Mouse (Mus musculus): ENCODE measurements at regions not wholly inside any gene's neighbourhood (a gene's known extent, or its start where the extent isn't known, plus 50 kb on each side); places are given as distances from the start of the nearest gene placed in this dataset.

DNA sequence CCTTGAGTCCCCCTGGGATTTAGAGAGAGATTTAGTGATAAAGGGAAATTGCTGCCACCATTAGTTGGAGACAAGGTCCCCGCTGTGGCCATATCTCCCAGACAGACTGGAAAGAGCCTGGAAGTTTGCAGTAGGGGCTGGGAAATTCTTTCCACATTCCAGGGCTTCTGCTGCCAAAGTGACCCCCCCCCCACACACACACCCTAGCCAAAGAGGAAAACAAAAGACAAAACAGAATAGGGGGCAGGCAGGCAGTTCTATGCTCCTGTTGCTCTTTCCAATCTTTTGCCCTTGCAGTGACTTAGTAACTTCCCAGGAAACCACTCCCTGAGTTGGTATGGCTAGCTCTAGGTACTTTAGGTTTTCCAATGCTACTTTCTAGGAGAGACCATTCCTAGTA is 270.9 kb downstream of the Rps24 start:
- Histone ChIP-seq H3K27ac (peak overlapping the region; percentile 62; the same call in 1 of the 2 replicates), H3K4me3 (no peak overlapping the region)
- intact Hi-C loops (cut with DNase I), result no loop called here
- no peak for TF ChIP-seq CTCF (IDR thresholded peaks at IDR 0.05)
- DNase-seq, result no peak

DNA sequence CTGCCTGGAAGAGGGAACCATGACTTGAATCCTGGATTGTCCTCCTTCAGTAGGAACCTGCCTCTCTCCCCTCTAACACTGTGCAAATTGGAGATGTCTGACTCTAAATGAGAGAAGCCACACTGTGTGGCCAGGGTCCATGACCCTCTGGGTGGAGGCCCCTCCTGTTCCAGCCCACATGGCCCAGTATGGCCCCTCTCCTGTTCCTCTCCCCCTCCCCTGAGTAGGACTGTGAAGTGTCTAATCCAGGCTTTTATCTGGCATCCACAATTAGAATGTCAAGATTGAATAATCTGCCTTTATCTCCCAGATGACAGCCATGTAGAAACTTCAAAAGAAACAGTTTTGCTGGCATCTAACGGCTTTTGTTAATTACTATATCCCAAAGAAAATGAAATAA is 274.0 kb downstream of the Rps24 start:
- intact Hi-C loops (cut with DNase I), result no loop called here
- TF ChIP-seq CTCF (IDR thresholded peaks at IDR 0.05), result no peak
- Histone ChIP-seq H3K27ac (no peak overlapping the region), H3K4me3 (no peak overlapping the region)
- DNase-seq, result no peak

DNA sequence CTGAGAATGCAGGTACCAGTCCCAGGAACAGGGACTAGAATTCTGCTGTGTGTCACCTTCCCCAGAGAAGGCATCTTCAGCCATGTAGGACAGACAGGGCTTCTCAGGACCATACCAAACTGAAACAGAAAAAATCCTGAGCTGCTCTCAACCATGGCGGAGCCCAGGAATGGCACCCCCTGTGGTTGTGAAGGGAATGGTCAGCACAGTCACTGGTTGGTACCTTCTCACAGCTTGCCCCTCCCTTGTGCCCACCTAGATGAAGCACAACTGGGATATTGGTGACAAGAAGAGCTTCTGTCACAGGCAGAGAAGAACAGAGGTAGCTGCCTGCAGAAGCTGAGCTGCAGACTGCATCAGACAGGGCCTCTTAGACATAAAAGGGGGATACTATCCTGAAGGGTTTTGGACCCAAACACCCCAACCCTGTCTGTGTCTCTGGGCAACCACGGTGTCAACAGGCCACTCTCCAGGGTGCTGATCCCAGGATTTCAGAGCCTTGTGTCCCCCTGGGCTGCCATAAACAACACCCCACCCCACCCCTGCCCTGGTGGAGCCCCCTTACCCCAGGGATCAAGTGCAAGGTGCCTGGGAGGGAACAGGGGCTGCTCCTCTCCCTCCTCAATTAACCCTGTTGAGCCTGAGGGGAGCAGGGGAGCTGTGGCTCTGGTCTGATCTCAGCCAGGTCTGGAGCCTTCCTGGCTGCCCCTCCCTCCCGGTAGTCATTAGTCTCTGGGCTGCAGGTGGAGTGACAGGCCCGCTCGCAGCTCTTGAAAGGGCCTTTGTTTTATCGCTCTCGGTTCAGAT is 275.7 kb downstream of the Rps24 start:
- TF ChIP-seq CTCF (IDR thresholded peaks at IDR 0.05), result peak; percentile 13; the same call in 1 of the 2 replicates
- no peak for DNase-seq
- Histone ChIP-seq H3K27ac (no peak overlapping the region), H3K4me3 (no peak overlapping the region)
- intact Hi-C loops (cut with DNase I), result no loop called here

DNA sequence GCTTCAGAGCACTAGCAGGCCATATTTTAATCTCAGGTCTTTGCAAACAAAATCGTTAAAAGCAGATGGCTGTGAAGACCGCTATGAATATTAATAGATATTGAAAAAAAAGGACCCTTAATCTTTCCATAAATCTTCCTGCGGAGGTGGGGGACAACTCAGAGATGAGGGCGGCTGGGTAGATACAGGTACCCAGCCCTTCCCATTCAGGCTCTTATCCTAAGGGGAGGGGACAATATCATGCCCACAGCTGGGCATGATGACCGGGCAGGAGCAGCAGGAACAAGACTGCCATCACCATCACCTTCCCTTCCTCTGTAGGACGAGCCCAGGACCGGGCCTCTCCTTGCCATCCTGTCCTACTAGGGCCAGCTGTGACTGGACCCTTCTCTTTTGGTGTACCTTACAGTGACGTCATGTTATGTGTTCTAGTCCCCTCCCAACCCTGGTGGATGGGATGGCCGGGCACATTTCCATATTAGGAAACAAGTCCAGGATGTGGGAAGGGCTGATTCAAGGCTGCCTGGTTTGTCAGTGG is 276.4 kb downstream of the Rps24 start:
- no peak for TF ChIP-seq CTCF (IDR thresholded peaks at IDR 0.05)
- H3K4me3 ChIP-seq, result no peak overlapping the region
- no peak overlapping the region for H3K27ac ChIP-seq
- DNase-seq, result no peak
- intact Hi-C loops (cut with DNase I), result no loop called here

DNA sequence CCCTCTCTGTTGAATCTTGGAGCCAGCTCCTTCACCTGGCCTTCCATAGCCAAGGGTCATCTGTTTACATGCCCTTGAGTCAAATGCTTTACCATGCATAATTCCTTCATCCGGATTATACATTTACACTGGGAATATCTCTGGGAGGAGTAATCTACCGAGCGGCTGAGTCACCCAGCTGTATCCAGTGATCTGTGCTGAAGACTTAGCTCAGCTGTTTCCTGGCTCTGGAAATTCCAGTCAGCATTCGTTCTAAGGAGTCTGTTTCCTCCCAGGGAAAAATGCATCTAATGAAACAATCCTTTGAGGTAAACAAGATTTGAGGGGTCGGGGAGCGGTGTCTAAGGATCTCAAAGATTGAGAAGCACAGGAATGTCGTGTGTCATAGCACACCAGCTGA is 276.9 kb downstream of the Rps24 start:
- H3K4me3 ChIP-seq, result no peak overlapping the region
- intact Hi-C loops (cut with DNase I), result no loop called here
- no peak overlapping the region for H3K27ac ChIP-seq
- no peak for TF ChIP-seq CTCF (IDR thresholded peaks at IDR 0.05)
- no peak for DNase-seq

DNA sequence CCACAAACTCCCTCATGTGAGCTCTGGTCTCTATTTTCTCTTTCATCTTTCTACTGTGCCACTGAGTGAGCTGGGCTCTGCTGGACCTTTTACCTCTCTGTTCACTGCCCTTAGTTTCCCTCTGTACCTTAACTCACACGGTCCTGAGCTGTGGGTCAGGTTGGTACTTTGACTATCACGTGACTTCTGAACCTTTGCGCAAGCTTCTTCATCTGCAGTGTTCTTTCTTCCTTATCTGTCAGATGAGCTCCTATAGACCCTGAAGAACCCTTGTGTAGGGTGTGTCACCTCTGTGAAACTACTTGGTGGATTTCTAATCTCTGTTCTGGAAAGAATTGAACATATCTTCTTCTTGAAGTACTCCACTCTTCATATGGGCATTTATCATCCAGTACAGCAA is 279.3 kb downstream of the Rps24 start:
- H3K4me3 ChIP-seq, result no peak overlapping the region
- intact Hi-C loops (cut with DNase I), result no loop called here
- no peak for DNase-seq
- TF ChIP-seq CTCF (IDR thresholded peaks at IDR 0.05), result no peak
- no peak overlapping the region for H3K27ac ChIP-seq

DNA sequence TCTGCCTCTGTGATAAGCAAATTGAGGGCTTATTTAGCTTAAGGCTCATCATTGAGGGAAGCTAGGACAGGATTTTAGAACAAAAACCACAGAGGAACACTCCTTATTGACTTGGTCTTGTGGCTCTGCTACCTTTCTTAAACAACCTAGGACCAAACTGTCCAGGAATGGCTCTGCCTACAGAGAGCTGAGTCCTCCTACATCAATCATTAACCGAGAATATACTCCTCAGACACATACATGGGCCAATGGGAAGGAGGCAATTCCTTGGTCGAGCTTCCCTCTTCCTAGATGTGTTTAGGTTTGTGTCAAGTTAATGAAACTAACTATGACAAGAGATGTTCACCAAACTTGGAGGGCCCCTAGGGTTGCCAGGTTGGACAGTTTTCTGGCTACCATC is 279.8 kb downstream of the Rps24 start:
- no peak for TF ChIP-seq CTCF (IDR thresholded peaks at IDR 0.05)
- intact Hi-C loops (cut with DNase I), result no loop called here
- no peak for DNase-seq
- no peak overlapping the region for H3K4me3 ChIP-seq
- H3K27ac ChIP-seq, result no peak overlapping the region

DNA sequence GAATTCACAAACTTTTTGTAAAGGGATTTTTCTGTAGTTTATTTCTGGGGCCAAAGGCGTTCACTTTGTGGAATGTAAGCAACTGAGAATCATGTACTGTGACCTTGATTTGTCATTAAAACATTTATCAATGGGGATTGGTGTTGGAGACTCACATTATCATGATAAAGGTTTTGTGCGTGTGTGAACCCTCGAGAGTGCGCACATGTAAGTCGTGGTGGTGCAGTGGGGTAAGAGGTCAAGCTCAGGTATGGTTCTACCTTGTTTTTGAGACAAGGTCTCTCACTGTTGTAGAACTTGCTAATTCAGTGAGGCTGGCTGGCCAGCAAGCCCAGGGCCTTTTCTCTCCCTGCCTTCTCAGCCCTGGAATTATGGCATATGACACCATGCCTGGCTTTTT is 280.4 kb downstream of the Rps24 start:
- Histone ChIP-seq H3K4me3 (no peak overlapping the region), H3K27ac (no peak overlapping the region)
- intact Hi-C loops (cut with DNase I), result no loop called here
- DNase-seq, result no peak
- TF ChIP-seq CTCF (IDR thresholded peaks at IDR 0.05), result no peak

DNA sequence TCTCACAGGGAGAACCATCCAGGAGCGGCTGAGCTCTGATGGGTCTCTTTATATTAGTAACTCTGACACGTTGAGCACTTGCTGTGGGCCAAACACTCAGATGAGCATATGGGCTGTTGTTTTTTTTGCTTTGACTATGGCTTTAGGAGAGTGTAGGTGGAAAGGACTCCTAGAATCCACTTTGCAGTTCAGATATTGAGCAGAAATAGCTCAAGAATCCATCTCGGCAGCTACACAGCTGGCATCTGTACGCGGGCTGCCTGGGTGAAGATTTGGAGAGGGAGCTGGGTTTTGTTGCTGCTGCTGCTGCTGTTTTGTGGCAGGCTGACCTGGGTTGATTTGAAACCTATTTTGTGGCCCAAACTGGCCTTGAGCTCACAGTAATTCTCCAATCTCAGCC is 281.0 kb downstream of the Rps24 start:
- Histone ChIP-seq H3K4me3 (no peak overlapping the region), H3K27ac (no peak overlapping the region)
- no peak for DNase-seq
- no peak for TF ChIP-seq CTCF (IDR thresholded peaks at IDR 0.05)
- intact Hi-C loops (cut with DNase I), result no loop called here

DNA sequence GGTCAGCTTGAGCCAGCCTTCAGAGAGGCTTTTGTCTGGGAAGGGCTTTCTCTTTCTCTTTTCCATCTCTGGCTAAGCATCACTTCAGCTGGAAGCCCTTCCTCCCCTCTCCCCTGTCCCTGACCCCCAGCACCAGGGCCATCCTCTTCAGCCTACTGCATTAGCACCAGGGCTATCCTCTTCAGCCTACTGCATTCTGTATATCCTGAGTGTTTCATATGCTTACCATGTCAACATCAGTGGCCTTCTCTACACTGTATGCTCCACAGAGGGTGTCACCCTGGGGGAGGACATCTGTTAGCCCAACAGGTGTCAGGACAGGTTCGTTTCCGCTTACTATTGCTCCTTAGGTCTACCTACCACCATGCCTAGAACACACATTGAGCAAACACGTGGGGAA is 282.5 kb downstream of the Rps24 start:
- intact Hi-C loops (cut with DNase I), result no loop called here
- TF ChIP-seq CTCF (IDR thresholded peaks at IDR 0.05), result no peak
- no peak overlapping the region for H3K27ac ChIP-seq

DNA sequence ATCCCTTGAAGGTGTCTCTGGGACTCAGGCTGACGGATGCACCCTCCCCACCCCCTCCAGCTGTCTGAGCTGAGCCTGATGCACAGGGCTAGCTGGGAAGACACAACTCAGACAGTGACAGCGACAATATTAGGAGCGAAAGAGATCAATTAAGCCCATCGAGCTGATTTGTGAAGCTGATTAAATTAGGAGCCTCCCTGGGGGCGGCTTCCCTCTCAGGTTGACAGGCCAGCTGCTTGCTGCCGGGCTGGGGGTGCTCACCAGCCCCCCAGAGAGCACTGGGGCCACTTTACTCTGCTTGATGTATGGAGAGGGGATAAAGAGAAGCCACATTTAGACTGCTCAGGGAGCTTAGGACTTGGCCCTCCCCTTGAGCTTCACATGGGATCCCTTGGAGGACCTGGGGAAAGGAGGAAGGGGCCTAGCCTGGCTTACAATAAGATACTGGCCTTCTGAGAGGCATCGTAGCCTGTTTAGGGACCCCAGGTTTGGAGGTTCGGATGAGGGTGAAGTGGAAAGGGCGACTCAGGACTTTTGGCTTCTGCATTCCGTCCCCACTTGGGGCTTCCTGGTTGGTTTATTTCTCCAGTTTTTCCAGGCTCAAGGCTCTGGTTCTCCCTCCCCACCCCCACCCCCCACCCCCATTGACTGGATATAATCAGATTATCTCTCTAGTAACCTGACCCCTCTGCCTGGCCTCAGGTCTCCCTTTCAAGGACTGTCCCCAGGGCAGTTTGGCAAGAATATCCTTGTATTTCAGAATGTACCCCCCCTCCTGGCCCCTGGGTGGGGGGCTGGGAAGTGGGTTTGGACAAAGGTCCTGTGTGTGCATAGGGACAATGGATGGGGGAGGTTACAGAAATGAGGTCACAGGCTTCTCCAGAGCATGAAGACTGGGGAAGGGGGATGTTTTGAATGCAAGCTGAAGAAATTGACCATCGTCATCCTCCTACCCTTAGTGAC is 283.4 kb downstream of the Rps24 start:
- Histone ChIP-seq H3K4me3 (no peak overlapping the region), H3K27ac (no peak overlapping the region)
- intact Hi-C loops (cut with DNase I), result loop anchor here (10.0 kb wide), 1 partner anchor 795 kb away; no protein-coding TSS in a partner anchor
- TF ChIP-seq CTCF (IDR thresholded peaks at IDR 0.05), result no peak
- no peak for DNase-seq

More for the DNA sequence above, 282.5 kb downstream of the Rps24 start:
- H3K4me3 ChIP-seq, result no peak overlapping the region
- DNase-seq, result no peak

DNA sequence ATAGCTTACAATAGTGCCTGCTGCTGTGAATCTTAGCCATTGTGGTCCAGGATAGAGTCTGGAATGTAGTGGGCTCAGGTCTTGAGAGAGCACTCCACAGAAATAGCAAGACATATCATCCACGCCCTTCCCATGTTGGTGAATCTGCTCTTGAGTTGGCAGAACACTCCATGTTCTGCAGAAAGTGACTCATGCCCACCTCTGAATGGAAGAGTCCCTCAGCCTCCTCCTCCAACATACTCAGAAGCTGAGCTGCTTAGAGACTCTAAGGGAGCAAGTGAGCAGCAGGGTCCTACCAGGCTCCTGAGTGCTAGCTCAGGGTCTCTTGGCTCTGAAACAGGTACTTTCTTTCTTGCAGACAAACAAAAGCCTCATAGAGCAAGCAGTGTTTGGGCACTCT is 284.7 kb downstream of the Rps24 start:
- intact Hi-C loops (cut with DNase I), result loop anchor here (10.0 kb wide), 1 partner anchor 793 kb away; no protein-coding TSS in a partner anchor

DNA sequence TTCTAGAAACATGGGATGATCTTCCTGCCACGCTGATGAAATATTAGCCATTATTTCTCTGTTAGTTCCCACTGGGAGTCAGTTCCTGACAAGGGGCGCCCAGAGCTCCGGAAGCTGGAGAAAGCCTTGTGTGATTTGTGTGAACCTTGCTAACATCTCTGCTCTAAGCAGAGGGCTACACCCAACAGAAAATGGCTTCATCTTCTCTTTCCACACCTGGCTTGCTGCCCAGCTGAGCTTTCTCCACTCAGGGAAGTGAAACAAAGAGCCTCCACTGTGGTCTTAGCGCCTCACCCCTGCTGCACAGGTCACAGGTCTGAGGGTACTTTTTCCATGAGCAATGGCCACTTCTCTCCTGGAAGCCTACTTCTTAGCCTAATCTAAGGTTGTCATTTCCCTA is 285.2 kb downstream of the Rps24 start:
- no peak for TF ChIP-seq CTCF (IDR thresholded peaks at IDR 0.05)
- intact Hi-C loops (cut with DNase I), result loop anchor here (10.0 kb wide), 1 partner anchor 793 kb away; no protein-coding TSS in a partner anchor

More for the DNA sequence above, 284.7 kb downstream of the Rps24 start:
- no peak for DNase-seq
- Histone ChIP-seq H3K27ac (no peak overlapping the region), H3K4me3 (no peak overlapping the region)
- no peak for TF ChIP-seq CTCF (IDR thresholded peaks at IDR 0.05)

More for the DNA sequence above, 285.2 kb downstream of the Rps24 start:
- no peak overlapping the region for H3K27ac ChIP-seq
- no peak for DNase-seq
- no peak overlapping the region for H3K4me3 ChIP-seq
